Mouse (Mus musculus): ENCODE data around the gene Zcchc24. TPM values are rescaled to one million over a fixed set of nuclear protein-coding genes. Genes with fewer than 3 reads are reported as not detected.

Zcchc24 gene
- polyA plus RNA-seq, 1 experiment from 2014 or later = 10.4 TPM

DNA sequence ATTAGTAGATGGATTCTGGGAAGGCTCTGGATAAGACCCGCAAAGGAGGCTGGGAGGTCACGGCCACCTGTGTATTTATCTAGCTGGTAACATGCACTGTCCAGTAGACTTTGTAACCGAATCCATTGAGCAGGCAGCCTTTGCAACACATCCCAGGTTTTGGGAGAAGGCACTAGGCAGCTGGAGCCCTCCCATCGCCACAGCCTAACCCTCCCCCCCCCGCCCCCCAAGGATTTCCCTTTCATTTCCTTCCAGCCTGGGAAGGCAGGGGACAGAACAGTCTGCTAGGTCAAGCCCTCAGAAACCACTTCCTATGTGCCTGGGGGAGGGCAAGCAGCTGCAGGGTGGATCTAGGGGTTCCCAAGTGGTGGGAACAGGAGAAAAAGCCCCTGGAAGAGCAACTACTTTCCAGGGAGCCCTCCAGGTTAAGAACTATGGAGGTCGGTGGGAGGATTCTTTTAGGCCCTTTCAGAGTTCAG lies 1.1 kb downstream of the Zcchc24 start:
- H3K36me3 ChIP-seq (ENCODE audit: control insufficient read depth, insufficient read depth) = no peaks in the 10 kb centered on the region
- peak overlapping the region; percentile 99 for H3K4me2 ChIP-seq (ENCODE audit: low read length)
- H3K4me1 ChIP-seq (replicated peaks; ENCODE audit: control insufficient read depth, insufficient read depth, low read length) = peaks cover 25% of the 10 kb centered on the region
- no peaks in the 10 kb centered on the region for H3K27me3 ChIP-seq (replicated peaks; ENCODE audit: control insufficient read depth, insufficient read depth, low read length)
- H3K4me3 ChIP-seq (replicated peaks; ENCODE audit: low read length) = peak overlapping the region; percentile 64
- peak overlapping the region; percentile 69 for H3K9ac ChIP-seq (replicated peaks; ENCODE audit: low read depth, low read length)
- H3K9me3 ChIP-seq (ENCODE audit: control insufficient read depth, low read length) = no peaks in the 10 kb centered on the region
- H3K27ac ChIP-seq (ENCODE audit: low read length) = peak overlapping the region; percentile 15
- no peak for ATAC-seq
- WGBS = 20% methylated on average over 6 of the region's 6 CpGs

DNA sequence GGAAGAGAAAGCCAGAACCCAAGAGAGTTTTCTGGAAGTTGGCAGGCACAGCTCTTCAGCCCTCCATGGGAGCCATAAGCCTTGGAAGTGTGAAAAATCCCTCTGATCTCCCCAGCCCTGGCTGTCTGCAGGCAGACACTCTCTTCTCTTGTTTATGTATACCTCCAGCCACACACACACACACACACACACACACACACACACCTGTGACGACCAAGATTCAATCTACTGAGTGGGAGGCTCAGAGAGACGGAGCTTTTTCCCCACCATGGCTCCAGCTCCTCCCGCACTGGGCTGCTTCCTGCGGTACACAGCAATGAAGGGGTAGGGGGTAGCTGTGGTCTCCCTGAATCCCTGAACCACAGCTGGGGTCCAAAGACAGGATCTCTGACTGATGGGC lies 2.4 kb downstream of the Zcchc24 start:
- Histone ChIP-seq H3K27ac (ENCODE audit: low read length) (peak overlapping the region; percentile 57; the same call in 1 of the 2 replicates), H3K4me1 (replicated peaks; ENCODE audit: control insufficient read depth, insufficient read depth, low read length) (peaks cover 25% of the 10 kb centered on the region), H3K27me3 (replicated peaks; ENCODE audit: control insufficient read depth, insufficient read depth, low read length) (no peaks in the 10 kb centered on the region), H3K9me3 (ENCODE audit: control insufficient read depth, low read length) (no peaks in the 10 kb centered on the region), H3K4me3 (replicated peaks; ENCODE audit: low read length) (0 out of 2 replicates have a peak overlapping the region, but pooled peaks have one; percentile 3), H3K36me3 (ENCODE audit: control insufficient read depth, insufficient read depth) (no peaks in the 10 kb centered on the region), H3K4me2 (ENCODE audit: low read length) (peak overlapping the region; percentile 99), H3K9ac (replicated peaks; ENCODE audit: low read depth, low read length) (no peak overlapping the region)
- no peak for ATAC-seq
- WGBS = 50% methylated on average over 4 of the region's 4 CpGs

DNA sequence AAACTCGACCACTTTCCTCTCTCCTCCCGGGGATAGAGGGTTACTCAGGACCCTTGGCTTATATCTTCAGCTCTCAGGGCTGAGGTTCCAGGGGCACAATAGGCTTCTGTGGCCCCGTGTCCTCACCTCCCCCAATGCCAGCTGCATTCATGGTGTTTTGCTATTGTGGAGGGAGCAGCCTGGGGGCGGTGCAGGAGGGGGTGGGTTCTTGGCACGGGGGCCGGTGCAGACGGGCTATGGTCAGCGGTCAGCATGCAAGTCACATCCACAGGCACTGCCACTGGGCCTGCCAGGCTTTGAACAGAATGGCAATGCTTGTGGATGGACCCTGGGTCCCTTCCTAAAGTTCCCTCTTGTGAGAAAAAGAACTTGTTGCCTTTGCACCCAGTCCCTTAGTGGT lies 2.9 kb downstream of the Zcchc24 start:
- Histone ChIP-seq H3K4me1 (replicated peaks; ENCODE audit: control insufficient read depth, insufficient read depth, low read length) (peaks cover 25% of the 10 kb centered on the region), H3K36me3 (ENCODE audit: control insufficient read depth, insufficient read depth) (no peaks in the 10 kb centered on the region), H3K9me3 (ENCODE audit: control insufficient read depth, low read length) (no peaks in the 10 kb centered on the region), H3K4me2 (ENCODE audit: low read length) (peak overlapping the region; percentile 99), H3K27me3 (replicated peaks; ENCODE audit: control insufficient read depth, insufficient read depth, low read length) (no peaks in the 10 kb centered on the region), H3K4me3 (replicated peaks; ENCODE audit: low read length) (no peak overlapping the region), H3K9ac (replicated peaks; ENCODE audit: low read depth, low read length) (no peak overlapping the region), H3K27ac (ENCODE audit: low read length) (no peak overlapping the region)
- WGBS = 9% methylated on average over 8 of the region's 8 CpGs
- ATAC-seq = peak; percentile 60

DNA sequence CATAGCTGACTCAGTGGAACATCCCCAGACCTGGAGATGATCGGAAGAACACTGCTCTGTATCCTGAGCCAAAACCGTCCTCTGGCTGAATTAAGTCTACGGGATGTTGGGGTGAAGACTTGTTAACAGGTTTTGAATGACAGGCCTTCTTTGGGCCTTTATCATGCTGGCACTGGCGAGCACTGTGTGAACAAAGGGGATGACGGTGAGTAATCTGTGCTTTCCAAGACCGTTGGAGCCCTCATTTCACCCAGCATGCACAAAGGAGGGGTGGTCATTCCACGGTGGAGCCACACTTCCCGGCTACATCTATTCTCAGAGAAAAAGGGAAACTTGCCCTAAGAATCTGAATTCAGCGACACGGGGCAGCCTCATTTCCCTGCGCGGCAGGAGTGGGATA lies 3.7 kb downstream of the Zcchc24 start:
- peak overlapping the region; percentile 99; the same call in 1 of the 2 replicates for H3K4me2 ChIP-seq (ENCODE audit: low read length)
- H3K27ac ChIP-seq (ENCODE audit: low read length) = peak overlapping the region; percentile 43
- WGBS = 14% methylated on average over 12 of the region's 12 CpGs
- no peak for ATAC-seq
- peaks cover 25% of the 10 kb centered on the region for H3K4me1 ChIP-seq (replicated peaks; ENCODE audit: control insufficient read depth, insufficient read depth, low read length)
- no peak overlapping the region for H3K4me3 ChIP-seq (replicated peaks; ENCODE audit: low read length)
- H3K9me3 ChIP-seq (ENCODE audit: control insufficient read depth, low read length) = no peaks in the 10 kb centered on the region
- H3K36me3 ChIP-seq (ENCODE audit: control insufficient read depth, insufficient read depth) = no peaks in the 10 kb centered on the region
- no peaks in the 10 kb centered on the region for H3K27me3 ChIP-seq (replicated peaks; ENCODE audit: control insufficient read depth, insufficient read depth, low read length)
- no peak overlapping the region for H3K9ac ChIP-seq (replicated peaks; ENCODE audit: low read depth, low read length)

DNA sequence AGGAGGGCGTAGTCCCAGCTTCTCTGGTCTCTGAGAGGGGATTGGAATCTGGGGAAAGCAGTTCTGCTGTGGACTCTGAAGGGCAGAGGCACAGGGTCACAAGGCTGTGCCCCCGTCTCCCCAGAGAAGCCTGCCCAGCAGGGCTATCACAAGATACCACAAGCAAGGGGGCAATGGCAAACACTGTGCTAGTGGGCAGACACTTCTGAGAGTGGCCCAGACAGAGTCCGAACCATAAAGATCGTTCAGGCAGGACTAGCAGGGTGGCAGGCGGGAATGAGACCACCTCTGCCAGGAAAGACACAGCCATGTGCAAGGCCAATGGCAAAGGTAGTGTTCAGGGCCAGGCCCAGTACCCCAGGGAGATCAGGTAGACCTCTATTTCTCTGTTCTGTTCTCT lies 7.7 kb downstream of the Zcchc24 start:
- H3K27me3 ChIP-seq (replicated peaks; ENCODE audit: control insufficient read depth, insufficient read depth, low read length) = no peaks in the 10 kb centered on the region
- H3K9me3 ChIP-seq (ENCODE audit: control insufficient read depth, low read length) = no peaks in the 10 kb centered on the region
- no peaks in the 10 kb centered on the region for H3K36me3 ChIP-seq (ENCODE audit: control insufficient read depth, insufficient read depth)
- H3K4me3 ChIP-seq (replicated peaks; ENCODE audit: low read length) = no peak overlapping the region
- H3K4me2 ChIP-seq (ENCODE audit: low read length) = no peak overlapping the region
- peaks cover 10% of the 10 kb centered on the region for H3K4me1 ChIP-seq (replicated peaks; ENCODE audit: control insufficient read depth, insufficient read depth, low read length)
- no peak for ATAC-seq
- no peak overlapping the region for H3K27ac ChIP-seq (ENCODE audit: low read length)
- WGBS = 85% methylated on average over 5 of the region's 5 CpGs
- no peak overlapping the region for H3K9ac ChIP-seq (replicated peaks; ENCODE audit: low read depth, low read length)

DNA sequence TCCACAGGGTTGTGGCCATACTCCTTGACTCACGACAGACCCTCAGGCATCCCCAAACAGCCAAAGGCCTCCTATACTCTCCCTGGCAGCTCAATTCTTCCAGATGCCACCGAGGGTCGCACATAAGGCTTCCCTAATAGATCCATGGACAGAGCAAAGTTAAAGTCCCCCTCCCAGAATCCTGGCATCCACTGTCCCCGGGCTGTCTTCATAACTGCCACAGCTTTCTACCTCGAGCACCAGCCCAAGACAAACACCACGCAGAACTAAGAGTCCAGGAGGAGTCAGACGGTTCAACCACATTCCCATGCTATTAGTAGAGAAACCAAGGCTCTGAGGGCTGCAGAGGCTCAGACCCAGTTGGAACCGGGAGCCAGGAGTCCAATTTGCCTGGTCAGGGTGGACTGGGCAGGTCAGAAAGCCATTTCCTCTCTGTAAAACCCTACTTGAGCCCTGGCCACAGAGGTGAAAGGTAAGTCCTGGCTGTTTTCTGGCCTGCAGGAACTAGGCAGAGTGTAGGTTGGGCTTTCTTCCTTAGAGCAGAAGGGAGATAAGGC lies 8.8 kb downstream of the Zcchc24 start:
- Histone ChIP-seq H3K4me1 (replicated peaks; ENCODE audit: control insufficient read depth, insufficient read depth, low read length) (peaks cover 7% of the 10 kb centered on the region), H3K9me3 (ENCODE audit: control insufficient read depth, low read length) (no peaks in the 10 kb centered on the region), H3K36me3 (ENCODE audit: control insufficient read depth, insufficient read depth) (no peaks in the 10 kb centered on the region), H3K4me2 (ENCODE audit: low read length) (no peak overlapping the region), H3K27ac (ENCODE audit: low read length) (no peak overlapping the region), H3K27me3 (replicated peaks; ENCODE audit: control insufficient read depth, insufficient read depth, low read length) (no peaks in the 10 kb centered on the region), H3K9ac (replicated peaks; ENCODE audit: low read depth, low read length) (no peak overlapping the region), H3K4me3 (replicated peaks; ENCODE audit: low read length) (no peak overlapping the region)
- ATAC-seq = no peak
- 76% methylated on average over 8 of the region's 8 CpGs for WGBS

DNA sequence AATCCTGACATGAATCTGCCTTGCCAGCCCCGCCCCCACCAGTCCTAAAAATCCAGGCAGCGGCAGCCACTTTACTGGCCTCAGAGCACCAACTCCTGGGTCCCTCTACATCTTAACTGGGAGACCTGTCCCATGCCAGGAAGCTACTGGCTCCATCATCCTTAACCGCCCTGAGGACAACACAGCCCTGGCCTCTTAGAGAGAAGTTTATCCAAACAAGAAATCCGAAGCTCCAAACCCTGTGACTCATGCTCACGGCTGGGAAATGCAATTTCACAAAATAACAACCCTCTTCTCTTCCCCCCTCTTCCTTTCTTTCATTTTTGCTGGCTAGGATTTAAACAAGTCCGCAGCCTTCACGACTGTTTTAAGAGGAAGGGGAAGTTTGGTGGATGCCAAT lies 9.3 kb downstream of the Zcchc24 start:
- no peaks in the 10 kb centered on the region for H3K36me3 ChIP-seq (ENCODE audit: control insufficient read depth, insufficient read depth)
- no peak overlapping the region for H3K4me2 ChIP-seq (ENCODE audit: low read length)
- no peak overlapping the region for H3K27ac ChIP-seq (ENCODE audit: low read length)
- no peaks in the 10 kb centered on the region for H3K9me3 ChIP-seq (ENCODE audit: control insufficient read depth, low read length)
- no peak for ATAC-seq
- H3K27me3 ChIP-seq (replicated peaks; ENCODE audit: control insufficient read depth, insufficient read depth, low read length) = no peaks in the 10 kb centered on the region
- 68% methylated on average over 7 of the region's 7 CpGs for WGBS
- peaks cover 7% of the 10 kb centered on the region; the same call in 1 of the 2 replicates for H3K4me1 ChIP-seq (replicated peaks; ENCODE audit: control insufficient read depth, insufficient read depth, low read length)
- no peak overlapping the region for H3K4me3 ChIP-seq (replicated peaks; ENCODE audit: low read length)
- H3K9ac ChIP-seq (replicated peaks; ENCODE audit: low read depth, low read length) = no peak overlapping the region

DNA sequence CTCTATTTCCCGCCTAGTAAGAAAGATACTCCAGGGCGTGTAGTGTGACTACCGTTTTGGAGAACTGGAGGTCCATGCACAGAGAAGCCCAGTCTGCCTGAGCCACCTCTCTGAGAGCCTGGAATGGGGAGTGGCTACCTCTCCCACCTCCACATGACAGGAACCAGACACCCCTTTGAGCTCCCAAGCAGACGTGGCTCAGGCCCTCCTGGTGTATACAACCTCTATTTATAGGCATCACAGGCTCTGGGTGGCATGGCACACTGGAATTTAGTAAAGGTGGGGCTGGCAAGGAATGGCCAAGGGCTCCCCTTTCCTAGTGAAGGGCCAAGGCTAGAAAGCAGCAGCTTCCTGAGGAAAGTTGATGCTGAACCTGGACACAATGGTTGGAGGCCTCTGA lies 10.9 kb downstream of the Zcchc24 start:
- Histone ChIP-seq H3K27me3 (replicated peaks; ENCODE audit: control insufficient read depth, insufficient read depth, low read length) (no peaks in the 10 kb centered on the region), H3K9me3 (ENCODE audit: control insufficient read depth, low read length) (no peaks in the 10 kb centered on the region), H3K36me3 (ENCODE audit: control insufficient read depth, insufficient read depth) (no peaks in the 10 kb centered on the region), H3K4me2 (ENCODE audit: low read length) (no peak overlapping the region), H3K4me1 (replicated peaks; ENCODE audit: control insufficient read depth, insufficient read depth, low read length) (peaks cover 7% of the 10 kb centered on the region; the same call in 1 of the 2 replicates), H3K9ac (replicated peaks; ENCODE audit: low read depth, low read length) (no peak overlapping the region), H3K4me3 (replicated peaks; ENCODE audit: low read length) (no peak overlapping the region), H3K27ac (ENCODE audit: low read length) (no peak overlapping the region)
- ATAC-seq = no peak
- 84% methylated on average over 4 of the region's 4 CpGs for WGBS

DNA sequence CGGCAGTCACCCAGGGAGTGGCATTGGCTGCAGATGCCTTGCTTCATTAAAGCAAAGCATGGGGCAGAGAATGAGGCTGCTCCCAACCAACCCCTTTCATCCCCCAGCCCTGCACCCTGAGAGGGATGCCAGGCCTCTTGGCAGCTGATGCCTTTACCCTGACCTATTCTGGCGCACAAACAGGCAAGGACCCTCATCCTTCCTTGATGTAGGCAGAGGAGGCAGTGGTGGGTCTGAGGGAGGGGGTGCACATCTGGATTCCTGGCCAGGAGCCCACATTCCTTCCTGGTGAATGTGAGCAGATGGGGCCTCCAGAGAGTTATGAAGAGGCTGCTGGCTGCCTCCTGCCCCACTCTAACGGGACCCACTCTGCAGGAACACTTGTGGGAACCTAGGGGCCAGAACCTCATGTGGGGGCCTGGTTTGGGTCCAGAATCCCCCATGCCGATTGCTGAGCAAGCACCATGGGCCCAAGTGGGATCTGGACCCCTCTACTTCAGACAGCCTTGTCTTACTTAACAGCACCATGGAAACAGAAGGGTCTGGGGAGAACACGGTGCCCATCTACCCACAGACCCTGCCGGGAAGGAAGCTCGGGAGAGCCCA lies 12.4 kb downstream of the Zcchc24 start:
- no peak overlapping the region for H3K27ac ChIP-seq (ENCODE audit: low read length)
- H3K4me2 ChIP-seq (ENCODE audit: low read length) = no peak overlapping the region
- WGBS = 67% methylated on average over 7 of the region's 7 CpGs
- H3K9ac ChIP-seq (replicated peaks; ENCODE audit: low read depth, low read length) = no peak overlapping the region
- H3K9me3 ChIP-seq (ENCODE audit: control insufficient read depth, low read length) = no peaks in the 10 kb centered on the region
- no peaks in the 10 kb centered on the region for H3K36me3 ChIP-seq (ENCODE audit: control insufficient read depth, insufficient read depth)
- no peak overlapping the region for H3K4me3 ChIP-seq (replicated peaks; ENCODE audit: low read length)
- H3K4me1 ChIP-seq (replicated peaks; ENCODE audit: control insufficient read depth, insufficient read depth, low read length) = peaks cover 7% of the 10 kb centered on the region; the same call in 1 of the 2 replicates
- 0 out of 2 replicates have a peak, but pooled peaks have one; percentile 36 for ATAC-seq
- H3K27me3 ChIP-seq (replicated peaks; ENCODE audit: control insufficient read depth, insufficient read depth, low read length) = no peaks in the 10 kb centered on the region
